Mouse (Mus musculus) CH12.LX (cell line): ENCODE results near the gene Dnm2. TPM values are rescaled to one million over a fixed set of nuclear protein-coding genes. Genes with fewer than 3 reads are reported as not detected.
"Not testable (repeated sequence)": the region's sequence is repeated elsewhere in the genome, so short reads cannot be mapped to it uniquely, and the experiment has no call there.

ENCODE experiments used
- DNase-seq: peaks from one replicate; pipeline ENCODE4 v3.0.0-alpha.2; 2013; ENCODE audit errors: extremely low read depth
- H3K27ac ChIP-seq: 2 replicates; pipeline ENCODE4 v1.5.1; 2012; ENCODE audit warnings: low read depth, mild to moderate bottlenecking, control low read depth, moderate library complexity; ENCODE audit not compliant: insufficient read depth
- H3K27me3 ChIP-seq: replicated peaks from 2 replicates; pipeline ENCODE3; 2012; ENCODE audit warnings: inconsistent platforms
- H3K36me3 ChIP-seq, 2 experiments: replicated peaks in 1 of 2; 2 replicates each; pipeline versions ENCODE3 to v1.6.1; 2012; ENCODE audit warnings: inconsistent platforms in 1 of 2, low read length in 1 of 2, mild to moderate bottlenecking in 1 of 2, mixed read lengths in 1 of 2, moderate library complexity in 1 of 2; ENCODE audit not compliant: control insufficient read depth in 1 of 2, insufficient read depth in 1 of 2
- H3K4me1 ChIP-seq, 2 experiments: 2 replicates each; pipeline ENCODE4 v1.6.1; 2012; ENCODE audit warnings: inconsistent platforms in 1 of 2, moderate library complexity in 1 of 2; ENCODE audit not compliant: insufficient read depth in 2 of 2, control insufficient read depth in 1 of 2
- H3K4me2 ChIP-seq: 2 replicates; pipeline ENCODE4 v1.6.1; 2012; ENCODE audit warnings: low read depth, mild to moderate bottlenecking, control low read depth; ENCODE audit not compliant: poor library complexity, insufficient read depth, severe bottlenecking
- H3K4me3 ChIP-seq, 3 experiments: fragments of 150-350 bp in 1 of 3; sonication (generic) in 1 of 3; replicated peaks in 1 of 3; 2 replicates each; pipeline versions ENCODE3 to v1.5.1; 2011 to 2012; ENCODE audit warnings: low read depth in 2 of 3, low read length in 2 of 3, mild to moderate bottlenecking in 2 of 3, moderate library complexity in 2 of 3, control low read depth in 1 of 3, improper control_type of control experiment in 1 of 3, inconsistent platforms in 1 of 3, mixed read lengths in 1 of 3; ENCODE audit not compliant: poor library complexity in 1 of 3
- H3K79me2 ChIP-seq: replicated peaks from 2 replicates; pipeline ENCODE4 v1.6.1; 2012; ENCODE audit warnings: mild to moderate bottlenecking, moderate library complexity; ENCODE audit not compliant: control insufficient read depth, poor library complexity, insufficient read depth, severe bottlenecking; ENCODE audit errors: extremely low read depth
- H3K9ac ChIP-seq: 2 replicates; pipeline ENCODE4 v1.6.1; 2012; ENCODE audit warnings: low read depth, mild to moderate bottlenecking, control low read depth, moderate library complexity; ENCODE audit not compliant: insufficient read depth
- H3K9me3 ChIP-seq: replicated peaks from 2 replicates; pipeline ENCODE3; 2012; ENCODE audit warnings: low read length, inconsistent platforms, mixed read lengths
- CHD1 ChIP-seq: IDR thresholded peaks from 2 replicates; pipeline ENCODE4 v1.6.1; 2012; ENCODE audit warnings: low read depth, low read length, improper control_type of control experiment, inconsistent platforms
- CHD2 ChIP-seq: IDR thresholded peaks from 2 replicates; pipeline ENCODE4 v1.6.1; 2011; ENCODE audit warnings: low read length, improper control_type of control experiment
- CTCF ChIP-seq, 2 experiments: IDR thresholded peaks in 1 of 2; conservative IDR thresholded peaks in 1 of 2; 2 replicates each; pipeline ENCODE4 v1.5.1; 2011 to 2012; ENCODE audit warnings: low read depth in 2 of 2, low read length in 2 of 2, improper control_type of control experiment in 1 of 2, inconsistent platforms in 1 of 2, mild to moderate bottlenecking in 1 of 2, moderate library complexity in 1 of 2
- E2F4 ChIP-seq: IDR thresholded peaks from 2 replicates; pipeline ENCODE4 v1.6.1; 2011; ENCODE audit warnings: low read depth, low read length, improper control_type of control experiment; ENCODE audit not compliant: insufficient replicate concordance
- GABPA ChIP-seq: IDR thresholded peaks from 2 replicates; pipeline ENCODE4 v1.6.1; 2012; ENCODE audit warnings: low read depth, low read length, improper control_type of control experiment, inconsistent platforms; ENCODE audit not compliant: insufficient replicate concordance
- HCFC1 ChIP-seq: IDR thresholded peaks from 2 replicates; pipeline ENCODE4 v1.6.1; 2012; ENCODE audit warnings: low read depth, mild to moderate bottlenecking, inconsistent platforms, low read length, improper control_type of control experiment
- IRF4 ChIP-seq: IDR thresholded peaks from 2 replicates; pipeline ENCODE4 v1.6.1; 2014; ENCODE audit warnings: low read depth, mild to moderate bottlenecking, inconsistent platforms, low read length, improper control_type of control experiment
- JUN ChIP-seq: IDR thresholded peaks from 2 replicates; pipeline ENCODE4 v1.6.1; 2011; ENCODE audit warnings: low read depth, mild to moderate bottlenecking, low read length, improper control_type of control experiment, moderate library complexity; ENCODE audit not compliant: insufficient read depth
- MAFK ChIP-seq: IDR thresholded peaks from 2 replicates; pipeline ENCODE4 v1.6.1; 2011; ENCODE audit warnings: low read length, improper control_type of control experiment; ENCODE audit not compliant: insufficient replicate concordance
- MXI1 ChIP-seq: IDR thresholded peaks from 2 replicates; pipeline ENCODE4 v1.6.1; 2011; ENCODE audit warnings: mild to moderate bottlenecking, low read depth, low read length, improper control_type of control experiment
- MYC ChIP-seq: IDR thresholded peaks from 2 replicates; pipeline ENCODE4 v1.6.1; 2011; ENCODE audit warnings: low read depth, mild to moderate bottlenecking, improper control_type of control experiment, low read length
- NRF1 ChIP-seq: IDR thresholded peaks from 2 replicates; pipeline ENCODE4 v1.6.1; 2014; ENCODE audit warnings: low read depth, mild to moderate bottlenecking, inconsistent platforms, low read length, improper control_type of control experiment, moderate library complexity
- POLR2A ChIP-seq: IDR thresholded peaks from 2 replicates; pipeline ENCODE4 v1.6.1; 2011; ENCODE audit warnings: low read depth, mild to moderate bottlenecking, improper control_type of control experiment, low read length
- POLR2AphosphoS2 ChIP-seq: IDR thresholded peaks from 2 replicates; pipeline ENCODE4 v1.6.1; 2011; ENCODE audit warnings: low read depth, low read length, improper control_type of control experiment
- RCOR1 ChIP-seq: conservative IDR thresholded peaks from 2 replicates; pipeline ENCODE4 v1.6.1; 2012; ENCODE audit warnings: low read depth, mild to moderate bottlenecking, inconsistent platforms, low read length, improper control_type of control experiment
- SIN3A ChIP-seq: IDR thresholded peaks from 2 replicates; pipeline ENCODE4 v1.6.1; 2012; ENCODE audit warnings: low read length, improper control_type of control experiment, inconsistent platforms
- SMC3 ChIP-seq: IDR thresholded peaks from 2 replicates; pipeline ENCODE4 v1.6.1; 2011; ENCODE audit warnings: low read depth, low read length, improper control_type of control experiment
- TBP ChIP-seq: conservative IDR thresholded peaks from 2 replicates; pipeline ENCODE4 v1.6.1; 2011; ENCODE audit warnings: low read depth, low read length, improper control_type of control experiment
- ZC3H11A ChIP-seq: IDR thresholded peaks from 2 replicates; pipeline ENCODE4 v1.6.1; 2012; ENCODE audit warnings: low read depth, mild to moderate bottlenecking, inconsistent platforms, low read length, improper control_type of control experiment
- ZMIZ1 ChIP-seq: IDR thresholded peaks from 2 replicates; pipeline ENCODE4 v1.6.1; 2012; ENCODE audit warnings: low read depth, mild to moderate bottlenecking, inconsistent platforms, low read length, improper control_type of control experiment
- ZNF384 ChIP-seq: IDR thresholded peaks from 2 replicates; pipeline ENCODE4 v1.6.1; 2012; ENCODE audit warnings: low read depth, low read length, improper control_type of control experiment, inconsistent platforms
- dilution Hi-C: fragments of 300-500 bp; cut with MboI; formaldehyde crosslinking; loops from 2 replicates; pipeline ENCODE4 v1.14.3; 2020; ENCODE audit warnings: low sequenced_read_pairs; ENCODE audit not compliant: extremely low pct_unique_long_range_greater_than_20kb, extremely low pct_ligation_motif_present
- in situ Hi-C: fragments of 300-500 bp; cut with MboI; formaldehyde crosslinking; loops from 3 replicates; pipeline ENCODE4 v1.14.3; 2019; ENCODE audit warnings: low sequenced_read_pairs, low pct_ligation_motif_present, low pct_unique_long_range_greater_than_20kb, mixed read lengths
- polyA plus RNA-seq: library from polyadenylated mRNA; unstranded; fragments of >175 nt; gene quantifications from 2 replicates; pipeline ENCODE4 v1.2.1, GENCODE M21; 2012; ENCODE audit warnings: low read depth; ENCODE audit not compliant: insufficient read length
- total RNA-seq, 2 experiments: library from RNA; depleted of rRNA; stranded (reverse); fragments of 300-350 nt in 1 of 2; fragments of >200 nt in 1 of 2; gene quantifications; 2 replicates each; pipeline ENCODE4 v1.2.3; 2012 to 2014

Dnm2 gene
- total and polyA plus RNA-seq, 3 experiments = 36.4 to 64.3 (median 55.4) TPM

DNA sequence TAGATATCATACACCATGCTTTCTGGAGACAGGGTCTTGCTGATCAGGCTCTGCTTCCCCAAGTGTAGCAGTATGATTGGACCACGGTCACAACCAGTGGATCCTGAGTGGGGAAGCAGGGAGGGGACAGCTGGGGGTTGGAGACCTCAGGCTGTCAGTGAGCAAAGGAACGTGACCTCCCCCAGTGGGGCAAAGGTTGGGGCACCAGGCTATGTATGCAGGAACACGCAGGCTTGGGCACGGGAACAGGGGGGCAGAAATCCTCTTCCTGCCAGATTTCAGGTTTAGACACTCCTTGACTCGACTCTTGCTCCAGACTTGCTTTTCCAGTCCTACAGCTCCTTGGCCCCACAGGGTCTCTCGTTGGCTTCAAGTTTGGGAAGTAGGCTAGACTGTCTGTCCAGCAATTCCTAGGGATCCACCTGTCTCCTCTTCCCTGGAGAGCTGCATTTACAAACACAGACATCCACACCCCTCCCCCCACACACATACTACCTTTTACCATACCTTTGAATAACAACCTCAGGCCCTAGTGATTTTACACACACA lies 93.3 kb downstream of the Dnm2 start:
- Histone ChIP-seq H3K4me3 (no peak overlapping the region), H3K9me3 (peaks cover 9% of the 10 kb centered on the region), H3K4me1 (peaks cover 4 to 10% of the 10 kb centered on the region in 2 experiments; a peak in 3 of 4 replicates), H3K4me2 (no peak overlapping the region), H3K79me2 (no peaks in the 10 kb centered on the region)
- dilution Hi-C loops = no loop called here
- DNase-seq = no peak
- no peak for TF ChIP-seq MAFK
- no peak for TF ChIP-seq NRF1
- TF ChIP-seq CHD1 = no peak
- no peak for TF ChIP-seq SIN3A
- no peak for TF ChIP-seq GABPA
- no peak for TF ChIP-seq E2F4
- no peak for TF ChIP-seq ZMIZ1
- no peak for TF ChIP-seq POLR2A
- TF ChIP-seq MYC = no peak
- TF ChIP-seq JUN = no peak
- TF ChIP-seq CHD2 = no peak
- TF ChIP-seq, all 38 proteins: peak for 0
- H3K27me3 ChIP-seq = no peaks in the 10 kb centered on the region
- no peak overlapping the region for H3K9ac ChIP-seq
- H3K27ac ChIP-seq = no peak overlapping the region
- no peaks in the 10 kb centered on the region for H3K36me3 ChIP-seq
- in situ Hi-C loops = no loop called here

DNA sequence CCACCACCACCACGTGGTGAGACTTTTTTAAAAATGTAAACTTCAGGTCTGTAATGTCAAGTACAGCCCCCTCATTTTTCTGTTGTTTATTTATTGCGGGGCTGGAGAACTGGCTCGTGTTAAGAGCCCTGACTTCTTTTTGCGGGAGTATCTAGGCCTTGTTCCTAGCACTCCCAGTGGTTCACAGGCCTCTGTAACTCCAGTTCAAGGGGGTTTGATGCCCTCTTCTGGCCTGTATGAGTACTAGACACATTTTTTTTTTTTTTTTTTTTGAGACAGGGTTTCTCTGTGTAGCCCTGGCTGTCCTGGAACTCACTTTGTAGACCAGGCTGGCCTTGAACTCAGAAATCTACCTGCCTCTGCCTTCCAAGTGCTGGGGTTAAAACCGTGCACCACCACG lies 94.0 kb downstream of the Dnm2 start:
- H3K4me1 ChIP-seq, H3K9ac ChIP-seq, H3K36me3 ChIP-seq, H3K27me3 ChIP-seq, H3K4me3 ChIP-seq, H3K9me3 ChIP-seq, in situ Hi-C loops, dilution Hi-C loops, H3K79me2 ChIP-seq, H3K4me2 ChIP-seq, DNase-seq, H3K27ac ChIP-seq: not testable (repeated sequence)
- TF ChIP-seq CTCF (conservative IDR thresholded peaks at IDR 0.05 in 1 of 2, IDR thresholded peaks at IDR 0.05 in 1 of 2; ENCODE audit: low read depth in 2 of 2, low read length in 2 of 2) (peak in 1 of 2 experiments; percentile 15; a peak in 1 of 4 replicates), ZNF384 (peak; percentile 70)

DNA sequence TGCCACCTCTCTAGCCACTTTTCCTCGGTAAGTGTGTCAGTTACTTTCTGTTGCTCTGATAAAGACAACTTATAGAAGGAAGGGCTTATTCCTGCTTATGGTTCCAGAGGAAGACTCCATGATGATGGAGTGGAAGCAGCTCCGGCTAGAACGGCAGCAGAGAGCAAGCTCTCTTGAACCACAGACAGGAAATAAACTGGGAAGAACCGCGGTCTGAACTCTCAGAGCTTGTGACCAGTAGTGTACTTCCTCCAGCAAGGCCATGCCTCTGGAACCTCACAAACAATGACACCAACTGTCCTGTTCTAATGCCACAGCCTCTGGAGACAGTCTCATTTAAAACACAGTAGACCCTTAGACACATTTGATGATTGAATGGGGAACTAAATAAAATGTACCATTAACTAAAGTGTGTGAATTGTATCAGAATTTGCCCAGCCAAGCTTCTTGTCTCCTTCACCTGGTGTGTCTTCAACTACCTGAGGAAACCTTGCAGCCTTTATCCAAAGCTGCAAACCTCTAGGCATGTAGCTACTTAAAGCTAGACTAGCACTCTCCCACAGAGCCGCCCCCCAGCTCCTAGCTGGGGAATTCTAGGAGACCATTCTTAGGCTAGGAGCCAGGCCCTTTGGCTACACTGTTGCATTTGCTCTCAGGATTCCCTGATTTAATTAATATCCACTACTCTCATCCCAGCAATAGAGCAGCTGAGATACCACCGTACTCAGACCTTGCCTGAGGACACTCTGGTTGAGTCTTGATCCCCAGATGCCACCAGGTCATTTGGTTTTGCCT lies 100.6 kb downstream of the Dnm2 start:
- Histone ChIP-seq H3K27ac (no peak overlapping the region), H3K4me1 (peaks cover 12 to 32% of the 10 kb centered on the region in 2 experiments), H3K4me2 (no peak overlapping the region), H3K27me3 (no peaks in the 10 kb centered on the region), H3K9me3 (peaks cover 2% of the 10 kb centered on the region), H3K79me2 (no peaks in the 10 kb centered on the region), H3K36me3 (no peaks in the 10 kb centered on the region)
- DNase-seq = no peak
- dilution Hi-C loops = no loop called here
- TF ChIP-seq POLR2A = no peak
- no peak for TF ChIP-seq SMC3
- TF ChIP-seq JUN = no peak
- no peak for TF ChIP-seq IRF4
- TF ChIP-seq HCFC1 = no peak
- no peak for TF ChIP-seq MXI1
- TF ChIP-seq CTCF (conservative IDR thresholded peaks at IDR 0.05 in 1 of 2, IDR thresholded peaks at IDR 0.05 in 1 of 2; ENCODE audit: low read depth in 2 of 2, low read length in 2 of 2) = no peak
- TF ChIP-seq NRF1 = no peak
- TF ChIP-seq SIN3A = no peak
- no peak for TF ChIP-seq ZC3H11A
- TF ChIP-seq TBP = no peak
- TF ChIP-seq RCOR1 = no peak
- TF ChIP-seq GABPA = no peak
- no peak for TF ChIP-seq POLR2AphosphoS2
- TF ChIP-seq, all 38 proteins: peak for 0
- Histone ChIP-seq H3K4me3 (no peak overlapping the region), H3K9ac (no peak overlapping the region)
- in situ Hi-C loops = no loop called here
